Mouse (Mus musculus) spleen, adult 2 months (tissue): ENCODE measurements around the gene Nfia.

Source experiments
- CTCF ChIP-seq: fragments of 200-500 bp; IDR thresholded peaks from 2 replicates; pipeline ENCODE4 v1.5.1; 2011; ENCODE audit warnings: mild to moderate bottlenecking, inconsistent platforms; ENCODE audit not compliant: insufficient read depth, insufficient read length, insufficient replicate concordance; ENCODE audit errors: extremely low read depth
- POLR2A ChIP-seq: fragments of 200-500 bp; IDR thresholded peaks from 2 replicates; pipeline ENCODE4 v1.6.1; 2011; ENCODE audit warnings: low read depth, low read length, inconsistent platforms

DNA sequence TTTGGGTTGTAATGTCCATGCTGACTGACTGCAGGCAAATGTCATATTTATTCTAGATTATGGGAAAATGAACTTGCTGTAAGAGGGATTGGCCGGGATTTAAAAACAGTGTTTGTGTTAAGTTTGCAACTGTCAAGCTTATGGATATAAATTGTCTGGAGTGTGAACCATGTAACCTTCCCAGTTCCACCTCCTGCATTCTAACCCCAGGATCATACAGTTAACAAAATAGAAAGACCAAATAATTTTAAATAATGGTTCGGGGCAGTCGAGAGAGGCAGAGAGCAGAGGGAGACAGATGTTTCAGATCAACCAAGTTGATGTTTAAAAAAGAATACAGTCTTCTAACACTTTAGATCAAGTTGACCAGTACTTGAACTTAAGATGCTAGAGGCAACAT, 290.7 kb downstream of the Nfia start:
- TF ChIP-seq POLR2A: no peak
- no peak for TF ChIP-seq CTCF
